Mouse (Mus musculus) kidney, embryonic 16.5 days (tissue): Measurements from ENCODE around the gene Olfr313. TPM values are rescaled to one million over a fixed set of nuclear protein-coding genes. Genes with fewer than 3 reads are reported as not detected.
"Not testable (repeated sequence)": the region's sequence is repeated elsewhere in the genome, so short reads cannot be mapped to it uniquely, and the experiment has no call there.

Source experiments
- ATAC-seq: fragments of 200-750 bp; cut with Nextera tagmentation; 2 replicates; pipeline ENCODE4 v1.8.0; 2017; ENCODE audit warnings: moderate TSS enrichment; ENCODE audit not compliant: low FRiP score, low TSS enrichment
- H3K27ac ChIP-seq: fragments of 300-500 bp; sonication (generic); 2 replicates; pipeline ENCODE4 v1.5.1; 2014; ENCODE audit warnings: low read length
- H3K27me3 ChIP-seq: fragments of 300-500 bp; sonication (generic); 2 replicates; pipeline ENCODE4 v1.6.1; 2014; ENCODE audit warnings: low read length, control low read depth, mixed read lengths; ENCODE audit not compliant: insufficient read depth
- H3K36me3 ChIP-seq: fragments of 300-500 bp; sonication (generic); 2 replicates; pipeline ENCODE4 v1.6.1; 2014; ENCODE audit warnings: low read length, control low read depth, mixed read lengths; ENCODE audit not compliant: insufficient read depth
- H3K4me1 ChIP-seq: fragments of 300-500 bp; sonication (generic); 2 replicates; pipeline ENCODE4 v1.6.1; 2014; ENCODE audit warnings: low read length, control low read depth, mixed read lengths; ENCODE audit not compliant: insufficient read depth
- H3K4me2 ChIP-seq: fragments of 300-500 bp; sonication (generic); replicated peaks from 2 replicates; pipeline ENCODE4 v1.6.1; 2014; ENCODE audit warnings: low read depth, low read length
- H3K4me3 ChIP-seq: fragments of 300-500 bp; sonication (generic); 2 replicates; pipeline ENCODE4 v1.5.1; 2014; ENCODE audit warnings: mild to moderate bottlenecking, low read length
- H3K9ac ChIP-seq: fragments of 300-500 bp; sonication (generic); replicated peaks from 2 replicates; pipeline ENCODE4 v1.6.1; 2014; ENCODE audit warnings: low read length
- H3K9me3 ChIP-seq: fragments of 300-500 bp; sonication (generic); 2 replicates; pipeline ENCODE4 v1.6.1; 2016; ENCODE audit warnings: low read length, control low read depth
- WGBS: fragments of 180-500 bp; shearing (Covaris S2); extraction: QIAGEN DNeasy Blood & Tissue Kit; methylation state at CpG from one replicate; pipeline ENCODE4 v1.1.7; 2014; 5-methylcytosine and 5-hydroxymethylcytosine counted together
- polyA plus RNA-seq: library from polyadenylated mRNA; unstranded; fragments of >200 nt; fragmentation: Nextera tagmentation; extraction: Ambion mirVana; gene quantifications from 2 replicates; pipeline ENCODE4 v1.2.1, GENCODE M21; 2015

Gene Olfr313
- polyA plus RNA-seq, 1 experiment from 2014 or later, result not detected

DNA sequence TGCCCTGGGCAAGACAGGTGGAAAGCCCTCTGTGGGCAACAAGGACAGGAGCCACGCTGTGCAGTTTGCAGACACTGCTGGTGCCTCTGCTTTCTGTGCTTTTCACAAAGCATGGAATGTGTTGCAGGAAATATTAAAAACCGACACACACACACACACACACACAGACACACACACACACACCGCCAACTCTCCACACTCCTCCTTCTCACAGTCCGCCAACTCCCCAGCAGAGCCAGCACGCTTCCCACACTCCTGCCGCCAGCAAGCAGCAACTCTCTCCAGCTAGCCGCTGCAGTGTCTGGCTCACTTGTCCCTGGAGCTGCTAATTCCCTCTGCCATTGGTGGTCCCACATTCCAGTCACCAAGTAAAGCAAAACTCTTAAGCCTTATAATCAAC is 17.9 kb upstream of the Olfr313 start:
- Histone ChIP-seq H3K36me3 (no peaks in the 10 kb centered on the region), H3K9ac (no peak overlapping the region), H3K4me1 (peaks cover 3% of the 10 kb centered on the region; the same call in 1 of the 2 replicates), H3K4me2 (no peak overlapping the region), H3K27me3 (no peaks in the 10 kb centered on the region), H3K4me3 (no peak overlapping the region), H3K27ac (no peak overlapping the region), H3K9me3 (no peaks in the 10 kb centered on the region)
- 68% methylated on average over 7 of the region's 7 CpGs for WGBS
- ATAC-seq, result no peak

DNA sequence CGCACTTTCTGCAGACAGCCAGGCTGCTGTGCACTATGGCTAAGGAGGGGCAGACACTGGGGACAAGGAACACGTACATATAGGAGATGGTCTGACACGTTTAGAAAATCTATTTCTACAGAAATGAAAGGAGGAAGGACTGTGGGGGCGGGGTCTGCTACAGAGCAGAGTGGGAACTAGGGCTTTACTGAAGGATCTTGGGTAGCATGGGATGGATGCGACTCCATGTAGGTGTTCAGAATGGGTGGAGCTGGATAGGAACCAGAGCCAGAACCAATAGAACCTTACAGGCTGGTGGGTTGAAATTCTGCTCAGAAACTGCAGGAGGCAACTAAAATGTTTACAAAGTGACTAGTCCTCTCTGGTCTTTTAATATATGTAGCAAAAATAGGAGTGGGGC is 15.1 kb upstream of the Olfr313 start:
- H3K27ac ChIP-seq, result no peak overlapping the region
- no peak for ATAC-seq
- no peak overlapping the region for H3K9ac ChIP-seq
- no peak overlapping the region for H3K4me2 ChIP-seq
- no peaks in the 10 kb centered on the region for H3K27me3 ChIP-seq
- no peaks in the 10 kb centered on the region for H3K9me3 ChIP-seq
- H3K4me1 ChIP-seq, result peaks cover 8% of the 10 kb centered on the region; the same call in 1 of the 2 replicates
- H3K4me3 ChIP-seq, result no peak overlapping the region
- 76% methylated on average over 5 of the region's 5 CpGs for WGBS
- no peaks in the 10 kb centered on the region for H3K36me3 ChIP-seq

DNA sequence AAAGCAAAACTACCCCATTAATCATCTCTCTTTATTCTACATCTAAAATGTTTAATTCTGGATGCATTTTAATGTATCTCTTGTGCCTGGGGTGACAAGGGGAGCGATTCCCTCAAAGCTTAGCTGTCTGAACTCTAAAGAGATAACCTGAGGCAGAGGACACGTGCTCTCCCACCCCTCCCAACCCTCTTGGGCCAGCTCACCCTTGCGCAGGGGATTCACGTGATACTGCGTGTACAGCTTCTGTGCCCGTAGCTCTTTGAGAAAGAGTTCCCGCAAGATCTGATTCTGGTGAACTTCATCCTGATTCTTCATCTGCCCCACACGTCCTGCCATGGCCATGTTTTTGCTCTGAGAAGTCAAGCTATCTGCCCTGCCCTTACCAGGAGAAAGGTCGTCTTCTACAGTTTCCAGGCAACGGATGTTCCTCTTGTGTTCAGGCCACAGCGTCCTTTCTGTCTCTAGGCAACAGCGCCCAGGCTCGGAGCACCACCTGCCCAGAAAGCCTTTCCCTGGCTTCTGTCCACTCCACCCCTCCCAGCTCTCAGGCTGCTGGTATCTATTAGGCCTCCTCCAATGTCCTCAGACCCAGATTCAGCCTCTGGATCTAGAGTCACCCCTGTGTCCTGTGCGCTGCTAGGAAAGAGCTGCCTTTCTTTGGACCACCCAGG is 13.1 kb upstream of the Olfr313 start, which contains the start of gene Fam183b:
Gene Fam183b (minus strand): TSS at position 403 of the 671 bp plus-strand sequence.
- Histone ChIP-seq H3K4me1 (peaks cover 8% of the 10 kb centered on the region; the same call in 1 of the 2 replicates), H3K9ac (no peak within 1 kb of the TSS), H3K4me3 (no peak within 1 kb of the TSS), H3K27ac (no peak within 1 kb of the TSS), H3K27me3 (no peaks in the 10 kb centered on the region), H3K36me3 (no peaks in the 10 kb centered on the region), H3K4me2 (no peak within 1 kb of the TSS), H3K9me3 (no peaks in the 10 kb centered on the region)
- ATAC-seq, result peak; percentile 49; the same call in 1 of the 2 replicates
- 37% methylated on average over 14 of the region's 14 CpGs for WGBS

DNA sequence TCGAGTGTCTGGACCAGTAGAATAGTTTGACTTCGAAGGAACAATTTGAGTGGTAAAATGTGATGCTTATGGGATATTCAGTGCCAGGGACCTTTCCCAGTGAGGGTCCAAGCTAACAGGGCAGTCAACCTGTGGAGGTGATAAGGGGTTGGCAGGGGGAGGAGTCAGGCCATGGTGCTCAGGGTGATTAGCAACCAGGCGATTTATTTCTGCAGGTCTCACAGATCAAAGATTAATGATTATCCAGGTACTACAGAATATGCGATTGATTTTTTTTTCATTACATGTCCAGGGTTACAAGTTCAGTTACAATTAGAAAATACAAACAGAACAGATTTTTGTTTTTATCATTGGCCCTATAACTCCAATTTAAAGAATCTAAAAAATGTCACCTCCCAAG is 10.9 kb upstream of the Olfr313 start:
- no peak overlapping the region for H3K27ac ChIP-seq
- H3K4me2 ChIP-seq, result no peak overlapping the region
- ATAC-seq, result no peak
- H3K36me3 ChIP-seq, result no peaks in the 10 kb centered on the region
- peaks cover 8% of the 10 kb centered on the region; the same call in 1 of the 2 replicates for H3K4me1 ChIP-seq
- no peaks in the 10 kb centered on the region for H3K9me3 ChIP-seq
- no peaks in the 10 kb centered on the region for H3K27me3 ChIP-seq
- 55% methylated on average over 4 of the region's 4 CpGs for WGBS
- no peak overlapping the region for H3K9ac ChIP-seq
- no peak overlapping the region for H3K4me3 ChIP-seq

DNA sequence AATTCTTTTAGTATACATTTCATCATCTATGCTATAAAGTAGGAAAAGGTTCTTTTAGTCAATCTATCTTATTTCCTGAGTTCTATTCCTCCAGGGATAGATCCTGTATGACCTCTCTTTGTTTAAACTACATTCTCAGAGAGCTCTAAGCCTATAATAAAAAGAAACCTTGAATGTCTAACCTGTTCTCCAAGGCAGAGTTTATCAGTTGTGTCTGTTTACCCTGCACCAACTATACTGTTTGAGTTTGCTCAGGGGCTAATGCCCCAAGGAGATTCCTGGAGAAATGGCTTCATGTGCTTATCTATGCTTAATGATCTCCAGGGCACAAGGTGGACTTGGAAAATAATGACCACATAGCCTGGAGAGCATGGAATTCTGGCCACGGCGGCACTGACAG is 10.4 kb upstream of the Olfr313 start:
- Histone ChIP-seq H3K9me3 (no peaks in the 10 kb centered on the region), H3K4me2 (no peak overlapping the region), H3K36me3 (no peaks in the 10 kb centered on the region), H3K9ac (no peak overlapping the region), H3K4me3 (no peak overlapping the region), H3K4me1 (peaks cover 8% of the 10 kb centered on the region; the same call in 1 of the 2 replicates), H3K27me3 (no peaks in the 10 kb centered on the region), H3K27ac (no peak overlapping the region)
- ATAC-seq, result no peak
- WGBS, result 62% methylated on average over 2 of the region's 2 CpGs

DNA sequence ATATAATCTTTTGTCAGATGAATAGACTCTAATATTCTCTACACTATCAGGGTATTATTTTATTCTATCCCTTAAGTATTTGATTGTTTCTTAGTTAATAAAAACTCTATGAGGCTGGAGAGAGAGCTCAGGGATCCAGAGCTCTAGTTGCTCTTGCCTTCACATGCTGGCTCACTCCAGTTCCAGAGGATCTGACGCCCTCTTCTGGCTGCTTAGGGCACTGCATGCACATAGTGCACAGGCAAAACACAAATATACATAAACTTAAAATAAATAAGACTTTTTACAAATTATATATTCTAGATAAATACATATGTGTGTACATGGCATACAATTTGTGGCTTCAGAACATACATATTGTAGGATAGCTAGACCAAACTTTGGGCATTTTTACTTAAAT is 2.8 kb upstream of the Olfr313 start:
- ATAC-seq, result no peak
- H3K4me3 ChIP-seq, result no peak overlapping the region
- H3K9ac ChIP-seq, result no peak overlapping the region
- H3K27ac ChIP-seq, result no peak overlapping the region
- H3K27me3 ChIP-seq, result no peaks in the 10 kb centered on the region
- no peaks in the 10 kb centered on the region for H3K4me1 ChIP-seq
- no peaks in the 10 kb centered on the region for H3K36me3 ChIP-seq
- H3K4me2 ChIP-seq, result no peak overlapping the region
- WGBS, result 0% methylated on average over 1 of the region's 1 CpGs
- no peaks in the 10 kb centered on the region for H3K9me3 ChIP-seq

DNA sequence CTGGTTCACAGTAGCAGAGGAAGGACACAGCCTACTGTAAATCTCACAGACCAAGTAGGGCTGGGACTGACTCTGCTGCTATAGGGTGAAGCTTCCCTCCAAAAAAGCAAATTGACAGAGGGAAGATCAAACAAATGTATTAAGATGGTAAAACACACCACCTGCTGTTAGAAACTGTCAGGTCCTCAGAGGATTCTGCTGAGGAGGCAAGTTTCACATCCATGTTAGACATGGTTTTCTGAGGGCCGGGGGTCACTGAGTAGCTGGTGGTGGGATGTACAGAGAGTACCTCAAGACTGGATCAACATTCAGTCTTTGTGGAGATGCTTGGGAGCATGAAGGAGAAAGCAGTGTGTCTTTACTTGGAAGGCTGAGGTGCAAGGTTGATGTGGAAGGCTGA is 876 bp downstream of the Olfr313 start:
- Histone ChIP-seq H3K9me3 (no peaks in the 10 kb centered on the region), H3K27me3 (no peaks in the 10 kb centered on the region), H3K27ac (no peak overlapping the region), H3K9ac (no peak overlapping the region), H3K4me3 (no peak overlapping the region), H3K4me2 (no peak overlapping the region), H3K36me3 (no peaks in the 10 kb centered on the region), H3K4me1 (no peaks in the 10 kb centered on the region)
- ATAC-seq, result no peak
- 79% methylated on average over 1 of the region's 1 CpGs for WGBS

DNA sequence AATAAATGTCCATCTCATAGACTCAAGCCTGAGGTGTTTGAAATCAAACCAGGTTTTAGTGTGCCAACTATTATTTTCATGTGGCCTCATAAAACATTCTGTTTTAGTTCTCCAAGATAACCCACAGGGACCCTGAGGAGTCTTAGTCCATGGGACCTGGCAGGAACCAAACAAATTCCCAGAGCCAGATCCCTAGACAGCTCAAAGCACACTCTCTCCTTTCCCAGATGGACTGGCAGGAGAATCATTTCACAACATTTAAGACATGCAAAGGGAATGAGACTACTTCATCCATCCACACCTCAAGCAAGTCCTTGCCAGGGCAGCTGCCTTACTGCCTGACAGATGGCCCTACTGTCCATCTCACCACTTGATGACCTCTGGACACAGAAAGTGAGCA is 14.1 kb downstream of the Olfr313 start, which contains the start of gene Olfr312:
Gene Olfr312 (plus strand): TSS at position 301 of the 400 bp plus-strand sequence.
- not testable (repeated sequence) for ATAC-seq, H3K36me3 ChIP-seq, H3K9ac ChIP-seq, H3K4me3 ChIP-seq, H3K27ac ChIP-seq, H3K4me1 ChIP-seq, H3K4me2 ChIP-seq, H3K27me3 ChIP-seq, H3K9me3 ChIP-seq

DNA sequence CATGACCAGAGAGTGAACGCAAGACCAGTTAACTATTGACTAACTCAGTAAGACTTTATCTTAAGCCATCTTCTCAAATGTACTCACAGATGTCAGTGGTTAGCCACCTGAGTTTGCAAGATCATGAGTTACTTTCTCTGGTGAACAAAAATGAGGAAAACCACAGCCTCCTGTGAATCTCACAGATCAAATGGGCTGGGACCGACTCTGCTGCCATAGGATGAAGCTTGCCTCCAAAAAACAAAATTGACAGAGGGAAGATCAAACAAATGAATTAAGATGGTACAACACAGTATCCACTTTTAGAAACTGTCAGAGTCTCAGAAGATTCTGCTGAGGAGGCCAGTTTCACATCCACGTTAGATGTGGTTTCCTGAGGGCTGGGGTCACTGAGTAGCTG is 15.0 kb downstream of the Olfr313 start:
- Histone ChIP-seq H3K27ac (no peak overlapping the region), H3K9me3 (no peaks in the 10 kb centered on the region), H3K4me2 (no peak overlapping the region), H3K4me3 (no peak overlapping the region), H3K4me1 (no peaks in the 10 kb centered on the region), H3K27me3 (no peaks in the 10 kb centered on the region), H3K36me3 (no peaks in the 10 kb centered on the region), H3K9ac (no peak overlapping the region)
- 81% methylated on average over 3 of the region's 3 CpGs for WGBS
- no peak for ATAC-seq

DNA sequence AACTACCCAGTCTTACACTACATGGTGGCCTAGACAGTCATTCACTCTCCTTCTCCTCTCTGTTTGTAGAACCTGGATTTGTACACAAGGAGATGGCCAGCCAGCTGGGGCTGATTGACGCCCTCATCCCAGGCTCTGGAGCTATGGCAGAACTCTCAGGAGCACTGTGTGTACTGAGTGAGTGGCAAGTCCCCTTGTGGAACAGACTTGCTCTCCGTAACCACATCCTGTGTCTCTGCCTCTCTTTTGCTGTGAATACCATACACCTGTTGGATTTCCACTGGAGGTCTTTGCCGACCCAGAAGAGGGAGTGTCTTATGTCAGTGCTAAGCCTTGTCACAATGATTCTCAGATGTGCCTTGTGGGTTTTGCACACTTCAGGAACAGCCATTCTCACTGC is 17.7 kb downstream of the Olfr313 start:
- not testable (repeated sequence) for H3K9me3 ChIP-seq, H3K4me3 ChIP-seq, H3K4me1 ChIP-seq, H3K4me2 ChIP-seq, H3K36me3 ChIP-seq, ATAC-seq, H3K9ac ChIP-seq, H3K27me3 ChIP-seq, H3K27ac ChIP-seq
- WGBS, result 79% methylated on average over 3 of the region's 3 CpGs
